Mouse (Mus musculus): ENCODE results near the gene 2900026A02Rik.

- TF ChIP-seq POLR2A (IDR thresholded peaks at IDR 0.05; ENCODE audit: control insufficient read depth in 1 of 2, insufficient read depth in 1 of 2, low read depth in 1 of 2, low read length in 2 of 2, poor library complexity in 1 of 2) (no peak), EP300 (IDR thresholded peaks at IDR 0.05; ENCODE audit: low read depth in 1 of 2, low read length in 2 of 2) (no peak)
These were observed 120.6 kb downstream of the 2900026A02Rik start for GRCm38 (mm10) chr5:113100422-113100821.
